Mouse (Mus musculus) monocyte, adult 2 months (primary cell): ENCODE measurements around the gene Clec10a.
A peak's percentile ranks its signal among the peaks of the same experiment; 100 is the strongest.
"Not testable (repeated sequence)": the region's sequence is repeated elsewhere in the genome, so short reads cannot be mapped to it uniquely, and the experiment has no call there.

Experiments used
- DNase-seq, 2 experiments: peaks; one replicate each; pipeline ENCODE4 v3.0.0; 2022; ENCODE audit warnings: low spot score in 2 of 2, low read depth in 1 of 2

Clec10a gene

GRCm38 (mm10) chr11:70155897-70156296, at the start of gene Clec10a:
Gene Clec10a, plus strand, starts transcription at chr11:70156197.
- DNase-seq = not testable (repeated sequence)

- no peak for DNase-seq
Measured at GRCm38 (mm10) chr11:70107085-70107484, 48.9 kb upstream of the Clec10a start.

- peak; percentile 16 for DNase-seq
Measured at GRCm38 (mm10) chr11:70110146-70110545, 45.9 kb upstream of the Clec10a start.

GRCm38 (mm10) chr11:70114562-70114961, 41.4 kb upstream of the Clec10a start:
- DNase-seq = no peak

GRCm38 (mm10) chr11:70115901-70116300, 40.1 kb upstream of the Clec10a start:
- DNase-seq = no peak

GRCm38 (mm10) chr11:70129926-70130379, 26.0 kb upstream of the Clec10a start, which contains the start of gene Mgl2:
Gene Mgl2, plus strand, starts transcription at chr11:70130329.
- no peak for DNase-seq

GRCm38 (mm10) chr11:70135001-70135400, 21.0 kb upstream of the Clec10a start:
- DNase-seq = not testable (repeated sequence)

- not testable (repeated sequence) for DNase-seq
Measured at GRCm38 (mm10) chr11:70135925-70136324, 20.1 kb upstream of the Clec10a start.

GRCm38 (mm10) chr11:70139171-70139570, 16.8 kb upstream of the Clec10a start:
- no peak for DNase-seq

GRCm38 (mm10) chr11:70151072-70151471, 4.9 kb upstream of the Clec10a start:
- DNase-seq = no peak

GRCm38 (mm10) chr11:70162336-70162735, 6.3 kb downstream of the Clec10a start:
- DNase-seq = no peak

- peak; percentile 39 to 47 for DNase-seq
Measured at GRCm38 (mm10) chr11:70165972-70166921, 10.2 kb downstream of the Clec10a start.

- no peak for DNase-seq
Measured at GRCm38 (mm10) chr11:70168136-70168535, 12.1 kb downstream of the Clec10a start.

GRCm38 (mm10) chr11:70169471-70169870, 13.5 kb downstream of the Clec10a start:
- not testable (repeated sequence) for DNase-seq

- DNase-seq = no peak
Measured at GRCm38 (mm10) chr11:70170291-70170690, 14.3 kb downstream of the Clec10a start.

GRCm38 (mm10) chr11:70171181-70171580, 15.2 kb downstream of the Clec10a start:
- DNase-seq = no peak

- no peak for DNase-seq
Measured at GRCm38 (mm10) chr11:70171847-70172246, 15.8 kb downstream of the Clec10a start.

- no peak for DNase-seq
Measured at GRCm38 (mm10) chr11:70172298-70172697, 16.3 kb downstream of the Clec10a start.

GRCm38 (mm10) chr11:70174491-70174890, 18.5 kb downstream of the Clec10a start:
- no peak for DNase-seq

- no peak for DNase-seq
Measured at GRCm38 (mm10) chr11:70177647-70178046, 21.6 kb downstream of the Clec10a start.

GRCm38 (mm10) chr11:70178311-70178710, 22.3 kb downstream of the Clec10a start:
- no peak for DNase-seq

- no peak for DNase-seq
Measured at GRCm38 (mm10) chr11:70178756-70179155, 22.8 kb downstream of the Clec10a start.
